Mouse (Mus musculus): Measurements from ENCODE around the gene Ptcd2.
A peak's percentile ranks its signal among the peaks of the same experiment; 100 is the strongest.
"Not testable (repeated sequence)": the region's sequence is repeated elsewhere in the genome, so short reads cannot be mapped to it uniquely, and the experiment has no call there.

Gene Ptcd2

GRCm38 (mm10) chr13:99355072-99355471 is 10.6 kb upstream of the Ptcd2 start:
- DNase-seq: no peak

GRCm38 (mm10) chr13:99353490-99353851 is 9.0 kb upstream of the Ptcd2 start:
- no peak for DNase-seq

- peak; percentile 93 for DNase-seq
Measured at GRCm38 (mm10) chr13:99352758-99353489, 8.4 kb upstream of the Ptcd2 start.

GRCm38 (mm10) chr13:99351596-99351995 is 7.1 kb upstream of the Ptcd2 start:
- no peak for DNase-seq

- no peak for DNase-seq
Measured at GRCm38 (mm10) chr13:99351186-99351585, 6.7 kb upstream of the Ptcd2 start.

GRCm38 (mm10) chr13:99350009-99350408 is 5.5 kb upstream of the Ptcd2 start:
- no peak for DNase-seq

GRCm38 (mm10) chr13:99343876-99344598 is 468 bp downstream of the Ptcd2 start:
- no peak for DNase-seq

- no peak for DNase-seq
Measured at GRCm38 (mm10) chr13:99341504-99341903, 3.0 kb downstream of the Ptcd2 start.

GRCm38 (mm10) chr13:99337510-99337909 is 7.0 kb downstream of the Ptcd2 start:
- no peak for DNase-seq

- DNase-seq: no peak
Measured at GRCm38 (mm10) chr13:99331255-99331654, 13.2 kb downstream of the Ptcd2 start.

GRCm38 (mm10) chr13:99324337-99324685 is 20.2 kb downstream of the Ptcd2 start:
- not testable (repeated sequence) for DNase-seq

GRCm38 (mm10) chr13:99323632-99324336 is 20.7 kb downstream of the Ptcd2 start:
- no peak for DNase-seq

GRCm38 (mm10) chr13:99322915-99323314 is 21.6 kb downstream of the Ptcd2 start:
- DNase-seq: not testable (repeated sequence)

- DNase-seq: no peak
Measured at GRCm38 (mm10) chr13:99320453-99320852, 24.1 kb downstream of the Ptcd2 start.

- DNase-seq: peak; percentile 12
Measured at GRCm38 (mm10) chr13:99317058-99317457, 27.4 kb downstream of the Ptcd2 start.

- no peak for DNase-seq
Measured at GRCm38 (mm10) chr13:99316366-99316765, 28.1 kb downstream of the Ptcd2 start.

GRCm38 (mm10) chr13:99314657-99315181 is 29.8 kb downstream of the Ptcd2 start:
- DNase-seq: no peak

- no peak for DNase-seq
Measured at GRCm38 (mm10) chr13:99314098-99314497, 30.4 kb downstream of the Ptcd2 start.

- DNase-seq: no peak
Measured at GRCm38 (mm10) chr13:99308393-99308792, 36.1 kb downstream of the Ptcd2 start.

GRCm38 (mm10) chr13:99307930-99308359 is 36.6 kb downstream of the Ptcd2 start:
- no peak for DNase-seq

- DNase-seq: no peak
Measured at GRCm38 (mm10) chr13:99306164-99306563, 38.3 kb downstream of the Ptcd2 start.

- DNase-seq: no peak
Measured at GRCm38 (mm10) chr13:99305186-99305585, 39.3 kb downstream of the Ptcd2 start.

- no peak for DNase-seq
Measured at GRCm38 (mm10) chr13:99304365-99304764, 40.1 kb downstream of the Ptcd2 start.

- no peak for DNase-seq
Measured at GRCm38 (mm10) chr13:99303846-99304245, 40.7 kb downstream of the Ptcd2 start.
